Mouse (Mus musculus): ENCODE data around the gene Tecta.
A peak's percentile ranks its signal among the peaks of the same experiment; 100 is the strongest.

Tecta gene

DNA sequence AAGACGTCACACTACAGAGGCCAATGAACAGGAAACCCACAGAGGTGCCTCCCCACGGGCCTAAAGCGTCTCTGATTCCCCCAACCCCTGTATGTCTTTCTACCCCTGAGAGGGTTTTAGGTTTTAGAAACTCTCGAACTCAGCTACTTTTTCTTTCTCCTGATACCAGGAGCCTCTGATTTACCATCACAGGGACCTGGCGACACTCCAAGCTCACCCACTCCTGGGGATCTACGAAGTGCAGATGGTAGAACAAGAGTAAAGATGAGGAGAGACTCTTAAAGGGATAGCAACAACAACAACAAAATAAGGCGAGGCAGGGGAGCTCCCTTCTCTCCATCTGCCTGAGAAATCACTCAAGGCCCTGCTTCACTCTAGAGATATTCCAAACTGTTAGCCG is 12.7 kb downstream of the Tecta start:
- DNase-seq (ENCODE audit: low read depth), result no peak

DNA sequence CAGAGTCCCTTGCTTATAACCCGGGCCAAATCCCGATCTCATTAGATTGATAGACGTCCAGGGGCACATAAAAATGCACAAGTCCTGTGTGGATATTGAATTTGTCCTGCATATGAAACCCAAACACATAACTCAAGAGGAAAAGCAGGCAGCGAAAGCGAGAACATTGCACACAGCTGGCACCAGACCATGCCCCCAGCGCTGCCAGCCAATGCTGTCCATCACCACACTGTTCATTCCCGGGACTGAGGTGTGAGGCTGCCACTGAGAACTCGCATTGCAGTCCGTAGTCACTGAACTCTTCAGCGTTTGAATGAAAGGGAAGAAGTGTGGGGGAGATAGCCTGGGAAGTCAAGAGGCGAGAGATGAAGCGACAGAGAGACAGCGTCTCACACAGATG is 14.1 kb downstream of the Tecta start:
- no peak for DNase-seq (ENCODE audit: low read depth)

DNA sequence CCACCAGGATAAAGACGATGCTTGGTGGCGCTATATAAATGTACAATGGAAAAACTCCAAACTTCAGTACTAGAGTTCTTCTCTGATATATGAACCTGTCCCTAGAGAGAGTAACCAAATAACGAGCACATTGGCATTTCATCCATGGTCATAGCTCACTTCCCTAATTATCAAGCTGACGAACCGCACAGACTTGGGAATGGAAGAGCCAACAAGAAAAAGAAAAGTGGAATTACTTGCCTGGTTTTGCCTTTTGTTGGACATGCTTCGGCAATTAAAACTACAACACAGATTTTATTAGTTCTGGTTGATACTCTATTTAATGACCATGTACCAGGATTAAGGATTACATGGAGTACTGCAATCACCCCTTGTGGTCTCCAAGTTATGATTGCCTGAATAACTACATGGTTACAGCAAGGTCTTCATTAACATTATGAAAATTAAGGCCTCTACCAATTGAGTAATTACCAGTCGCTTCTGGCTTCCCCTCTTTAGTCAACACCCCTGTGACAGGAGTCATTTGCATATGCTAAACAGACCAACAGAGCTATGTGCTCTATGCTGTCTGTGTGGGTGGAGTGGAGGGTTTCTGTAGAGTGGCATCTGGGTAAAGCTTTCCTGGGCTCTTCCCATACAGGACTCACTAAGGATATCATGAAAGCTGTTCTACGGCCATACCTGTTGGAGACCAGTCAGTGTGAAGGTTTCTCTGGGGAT is 16.9 kb downstream of the Tecta start:
- no peak for DNase-seq (ENCODE audit: low read depth)

DNA sequence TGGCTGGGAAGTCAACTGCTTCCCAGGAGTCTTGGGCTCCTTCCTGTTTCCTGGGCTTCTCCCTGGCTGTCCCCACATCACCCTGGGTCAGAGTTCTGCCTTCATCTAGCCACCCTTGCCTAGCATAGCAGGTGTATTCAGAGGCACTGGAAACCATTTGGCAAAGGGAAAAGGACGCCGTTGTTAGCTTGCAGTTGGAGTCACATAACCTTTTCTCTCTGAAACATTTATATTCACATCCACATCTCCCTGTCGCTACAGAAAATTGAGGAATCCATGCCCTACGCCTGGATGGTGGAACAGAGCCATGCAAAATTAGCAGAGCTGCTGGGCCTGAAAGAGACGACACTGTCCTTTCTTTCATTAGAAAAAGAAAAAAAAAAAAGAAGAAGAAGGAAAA is 17.7 kb downstream of the Tecta start:
- DNase-seq (ENCODE audit: low read depth), result no peak

DNA sequence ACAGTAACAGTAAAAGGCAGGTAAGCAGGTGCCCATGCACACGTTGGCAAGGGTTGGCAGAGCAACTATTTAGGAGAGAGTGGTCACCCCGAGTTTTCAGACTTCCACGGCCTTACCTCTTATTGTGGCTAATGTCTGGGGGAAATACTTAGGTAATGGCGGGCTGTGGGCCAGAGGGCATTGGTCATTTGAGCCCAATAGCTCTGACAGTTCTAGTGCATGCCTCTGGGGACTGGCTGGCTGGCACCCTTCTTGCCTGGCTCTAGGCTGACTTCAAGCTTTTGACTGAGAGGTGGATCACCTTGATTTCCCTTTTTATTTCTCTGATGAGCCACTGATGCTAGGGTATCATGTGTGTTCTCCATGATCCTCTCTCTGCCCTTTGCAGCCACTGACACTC is 21.7 kb downstream of the Tecta start:
- no peak for DNase-seq (ENCODE audit: low read depth)

DNA sequence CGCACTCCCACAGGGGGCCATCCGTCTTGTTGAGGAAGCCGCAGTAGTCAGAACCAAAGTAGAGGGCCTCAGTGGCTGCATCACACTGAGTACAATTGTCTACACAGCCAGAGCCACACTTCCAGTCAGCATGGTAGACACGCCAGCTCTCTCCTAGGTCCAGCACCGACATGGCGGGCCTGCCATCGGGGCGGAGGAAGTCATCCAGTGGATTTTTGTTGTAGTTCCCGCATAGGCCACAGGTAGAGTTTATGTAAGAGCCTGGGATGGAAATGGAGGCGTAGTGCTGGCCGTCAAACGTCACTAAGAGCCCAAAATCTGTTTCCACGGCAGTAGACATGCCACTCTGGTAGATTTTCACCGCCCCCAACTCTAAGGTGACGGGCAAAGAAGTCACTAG is 22.1 kb downstream of the Tecta start:
- DNase-seq (ENCODE audit: low read depth), result no peak

DNA sequence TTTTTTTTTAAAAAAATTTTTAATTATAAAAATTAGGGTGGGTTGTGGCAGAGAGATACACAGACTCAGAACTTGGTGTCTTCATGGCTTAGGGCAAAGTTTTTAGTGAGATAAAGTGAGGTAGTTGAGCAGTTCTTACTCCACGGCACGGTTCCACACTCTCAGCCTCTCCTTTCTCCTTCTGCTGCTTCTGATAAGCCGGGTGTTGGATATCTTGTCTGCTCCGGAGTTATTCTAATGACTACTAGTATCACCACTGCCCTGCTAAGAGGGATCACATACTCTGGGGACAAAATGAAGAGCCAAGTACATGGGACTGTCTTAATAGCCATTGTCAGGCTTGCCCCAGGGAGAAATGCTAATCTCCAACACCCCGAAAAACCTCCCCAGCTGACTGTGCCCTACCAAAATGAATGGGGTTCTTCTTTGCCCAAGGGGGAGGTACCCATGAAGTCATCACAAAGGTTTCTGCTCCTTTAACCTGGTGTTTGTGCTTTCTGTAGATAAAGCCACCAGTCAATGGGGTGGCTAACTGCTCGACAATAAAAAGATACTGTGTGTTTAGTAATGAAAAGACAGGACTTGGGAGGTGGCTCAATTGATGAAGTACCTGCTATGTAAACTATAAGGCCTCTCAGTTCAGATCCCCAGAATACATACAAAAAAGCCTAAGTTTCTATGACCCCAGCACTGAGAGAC is 27.9 kb downstream of the Tecta start:
- no peak for DNase-seq (ENCODE audit: low read depth)

DNA sequence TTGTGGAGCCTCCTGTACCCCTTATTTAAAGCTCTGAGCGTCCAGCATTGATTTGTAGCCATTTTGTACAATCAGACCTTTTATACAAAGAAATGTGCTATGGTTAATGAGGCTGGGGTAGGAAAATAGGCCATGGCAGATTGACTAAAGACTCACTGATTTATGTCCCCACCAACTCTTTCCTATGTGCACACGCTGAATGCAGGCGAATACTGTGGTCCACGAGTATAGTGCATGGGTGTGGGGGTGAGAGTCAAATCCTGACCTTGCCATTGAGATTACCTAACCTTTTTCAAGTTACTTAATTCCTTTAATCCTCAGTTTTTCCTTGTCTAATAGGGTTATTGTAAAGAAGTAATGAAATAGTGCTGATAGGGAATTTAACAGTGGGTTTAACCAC is 42.1 kb downstream of the Tecta start:
- no peak for DNase-seq (ENCODE audit: low read depth)

DNA sequence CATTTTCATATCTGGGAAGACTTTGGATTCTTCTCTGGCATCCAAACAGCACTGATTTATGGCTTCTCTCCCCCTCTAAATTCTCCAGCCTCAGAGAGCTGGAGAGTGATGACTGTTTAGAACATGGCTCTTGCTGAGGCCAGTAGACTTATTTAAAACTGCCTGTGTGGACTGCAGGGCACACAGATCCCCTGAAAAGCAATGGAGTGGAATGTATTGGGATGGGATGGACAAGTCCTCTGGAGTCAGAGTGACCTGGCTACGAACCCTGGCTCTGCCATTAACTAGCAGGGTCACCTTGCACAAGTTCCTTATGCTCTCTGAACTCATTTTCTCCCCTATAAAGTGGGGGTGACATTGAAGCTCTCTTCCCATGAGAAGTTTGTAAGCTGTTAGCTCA is 44.9 kb downstream of the Tecta start:
- DNase-seq (ENCODE audit: low read depth), result no peak

DNA sequence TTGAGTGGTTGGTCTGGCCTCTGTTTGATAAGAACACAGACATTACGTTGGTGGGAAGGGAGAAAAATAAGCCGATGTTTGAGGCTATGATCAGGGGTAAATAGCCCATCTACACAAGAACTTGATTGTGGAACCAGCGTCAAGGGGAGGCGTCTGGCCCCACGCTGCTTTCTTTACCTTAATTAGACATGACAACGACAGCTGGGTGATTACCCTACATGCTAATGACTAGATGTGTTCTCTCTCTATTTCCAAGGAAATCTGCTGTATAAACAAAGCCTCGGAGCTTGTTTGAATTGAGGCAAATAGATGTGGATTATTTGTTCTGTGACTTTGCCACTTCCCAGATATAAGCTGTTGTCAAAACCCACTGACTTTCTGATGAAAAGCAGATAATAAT is 49.9 kb downstream of the Tecta start:
- no peak for DNase-seq (ENCODE audit: low read depth)

DNA sequence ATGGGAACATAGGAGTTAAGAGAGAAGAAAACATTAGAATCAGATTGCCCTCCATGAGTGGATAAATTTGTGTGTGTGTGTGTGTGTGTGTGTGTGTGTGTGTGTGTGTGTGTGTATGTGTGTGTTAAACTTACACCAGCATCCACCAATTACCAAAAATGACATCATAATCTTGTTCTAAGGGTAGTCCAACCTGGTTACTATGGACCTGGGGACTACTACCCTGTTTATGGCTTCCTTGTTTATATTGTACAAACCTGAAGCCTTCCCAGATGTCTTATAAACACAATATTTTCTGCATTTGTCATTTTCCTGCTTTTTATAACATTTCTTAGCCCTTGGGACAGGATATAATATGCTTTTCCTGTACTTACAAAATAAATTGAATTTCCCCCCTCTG is 53.4 kb downstream of the Tecta start:
- DNase-seq (ENCODE audit: low read depth), result no peak

DNA sequence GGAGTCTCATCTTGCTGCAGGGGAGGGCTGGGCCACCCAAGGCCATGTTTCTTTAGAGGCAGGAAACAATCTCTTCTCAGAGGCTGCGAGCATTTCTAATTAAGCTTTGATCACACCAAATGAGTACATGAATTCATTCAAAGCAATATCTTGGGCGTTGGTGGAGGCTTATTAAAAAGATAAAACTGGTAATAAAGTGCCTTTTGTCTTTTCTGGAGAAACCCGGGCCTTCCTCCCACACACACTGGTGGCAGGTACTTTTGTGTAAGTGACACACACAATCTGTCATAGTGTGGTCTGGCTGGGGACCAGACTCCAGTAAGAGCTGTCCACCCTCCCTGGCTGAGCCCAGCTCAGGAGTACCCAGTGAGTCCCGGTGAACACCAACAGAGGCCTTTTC is 60.6 kb downstream of the Tecta start:
- no peak for DNase-seq (ENCODE audit: low read depth)

DNA sequence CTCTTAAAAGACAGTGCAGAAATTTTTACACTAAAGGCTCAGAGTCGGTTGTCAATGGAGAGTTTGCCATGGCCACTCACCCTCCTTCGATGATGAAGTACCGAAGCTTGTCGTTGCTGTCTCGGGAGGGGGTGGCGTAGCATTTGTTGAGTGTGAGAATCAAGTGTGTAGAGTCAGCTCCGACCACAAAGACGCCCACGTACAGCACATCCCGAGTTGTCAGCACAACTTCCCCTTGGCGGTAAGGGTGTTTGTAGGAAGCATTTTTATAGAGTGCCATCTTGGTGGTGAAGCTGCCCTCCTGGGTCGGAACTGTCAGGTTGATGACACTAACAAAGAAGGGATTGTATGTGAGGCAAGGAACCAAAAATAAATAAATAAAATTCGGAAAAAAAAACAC is 62.7 kb downstream of the Tecta start:
- DNase-seq (ENCODE audit: low read depth), result no peak

DNA sequence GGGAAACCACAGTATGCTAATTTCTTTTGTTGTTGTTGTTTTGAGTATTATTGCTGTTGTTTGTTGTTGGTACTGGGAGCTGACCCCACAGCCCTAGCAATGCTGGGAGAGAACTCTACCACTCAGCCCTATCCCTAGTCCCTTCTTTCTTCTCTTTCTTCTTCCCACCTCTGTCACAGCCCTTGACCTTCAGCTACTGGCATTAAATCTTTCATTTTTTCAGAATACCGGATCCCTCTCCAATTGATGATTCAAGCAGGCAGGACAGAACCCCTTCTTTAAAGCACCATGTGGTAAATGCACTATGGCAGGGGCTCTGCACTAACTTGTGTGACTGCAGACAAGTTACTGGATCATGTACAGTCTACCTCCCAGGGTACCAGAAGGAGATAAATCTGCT is 63.2 kb downstream of the Tecta start:
- no peak for DNase-seq (ENCODE audit: low read depth)

DNA sequence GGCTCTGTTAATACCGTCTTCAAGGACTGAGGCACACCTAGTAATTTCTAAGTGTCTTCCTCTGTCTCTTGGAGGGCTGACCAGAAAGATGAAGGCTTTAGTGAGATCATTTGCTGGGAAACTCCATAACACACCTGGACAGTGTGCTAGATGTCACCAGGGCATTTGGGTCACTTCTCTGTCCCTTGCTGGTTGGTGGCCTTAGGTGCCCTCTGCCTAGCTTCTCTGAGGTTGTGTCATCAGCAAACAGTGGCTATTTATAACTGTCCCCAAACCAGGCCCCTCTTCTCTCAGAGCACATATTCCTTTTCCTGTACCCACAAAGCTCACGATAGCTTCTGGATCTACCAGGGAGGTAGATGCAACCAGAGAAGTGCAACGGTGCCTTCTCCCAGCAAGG is 64.8 kb downstream of the Tecta start:
- DNase-seq (ENCODE audit: low read depth), result no peak

DNA sequence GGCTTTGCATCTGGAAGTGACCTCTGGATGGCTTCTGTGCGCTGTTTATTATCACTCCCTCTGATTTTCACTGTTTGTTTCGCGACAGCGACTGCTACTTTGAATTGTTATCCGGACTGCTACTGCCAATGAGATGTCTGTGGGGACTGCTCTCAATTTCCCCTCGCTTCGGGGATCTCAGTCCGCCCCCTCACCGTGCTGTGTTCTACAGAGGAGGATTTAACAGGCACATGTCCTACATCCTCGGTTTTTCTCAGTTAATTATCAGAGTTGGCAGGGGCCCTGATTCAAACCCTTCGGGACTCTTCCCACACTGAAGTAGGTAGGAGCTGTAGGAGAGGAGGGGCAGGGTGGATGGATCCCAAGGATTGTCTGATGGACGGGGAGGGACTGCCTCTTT is 67.0 kb downstream of the Tecta start:
- no peak for DNase-seq (ENCODE audit: low read depth)

DNA sequence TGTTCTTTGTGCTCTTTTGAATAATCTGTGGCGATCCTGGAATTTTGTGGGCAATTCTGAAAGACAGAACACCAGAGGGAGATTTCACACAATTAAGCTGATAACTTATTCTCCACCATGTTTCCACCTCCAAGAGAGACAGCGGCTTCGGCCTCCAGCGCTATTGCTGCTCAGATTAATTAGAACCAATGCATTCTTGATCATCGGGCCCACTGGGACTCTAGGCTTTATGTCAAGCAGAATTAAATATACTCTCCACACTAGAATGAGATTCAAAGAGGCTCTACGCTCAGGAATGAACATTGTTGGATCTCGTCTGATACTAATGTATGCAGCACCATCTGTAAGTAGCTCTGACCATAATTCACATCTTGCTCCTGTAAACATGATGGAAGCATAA is 68.4 kb downstream of the Tecta start:
- no peak for DNase-seq (ENCODE audit: low read depth)

DNA sequence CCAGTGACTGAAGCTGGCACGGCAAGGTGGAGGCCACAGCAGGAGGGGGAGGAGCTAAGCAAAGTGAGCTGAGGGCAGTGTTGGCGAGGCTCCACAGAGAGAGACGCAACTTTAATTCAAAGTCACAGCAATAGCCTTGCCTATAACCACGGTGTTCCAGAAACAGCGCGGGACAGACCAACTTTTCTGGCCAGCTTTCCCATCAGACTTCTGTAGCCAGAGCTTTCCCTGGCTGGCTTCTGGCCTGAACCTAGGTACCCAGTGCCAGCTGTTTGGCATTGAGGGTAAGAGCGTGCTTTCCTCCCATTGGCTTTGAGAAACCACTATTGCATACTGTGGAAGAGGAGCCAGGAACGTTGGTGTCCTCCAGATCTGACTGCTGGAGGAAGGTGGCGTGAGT is 70.0 kb downstream of the Tecta start:
- no peak for DNase-seq (ENCODE audit: low read depth)

DNA sequence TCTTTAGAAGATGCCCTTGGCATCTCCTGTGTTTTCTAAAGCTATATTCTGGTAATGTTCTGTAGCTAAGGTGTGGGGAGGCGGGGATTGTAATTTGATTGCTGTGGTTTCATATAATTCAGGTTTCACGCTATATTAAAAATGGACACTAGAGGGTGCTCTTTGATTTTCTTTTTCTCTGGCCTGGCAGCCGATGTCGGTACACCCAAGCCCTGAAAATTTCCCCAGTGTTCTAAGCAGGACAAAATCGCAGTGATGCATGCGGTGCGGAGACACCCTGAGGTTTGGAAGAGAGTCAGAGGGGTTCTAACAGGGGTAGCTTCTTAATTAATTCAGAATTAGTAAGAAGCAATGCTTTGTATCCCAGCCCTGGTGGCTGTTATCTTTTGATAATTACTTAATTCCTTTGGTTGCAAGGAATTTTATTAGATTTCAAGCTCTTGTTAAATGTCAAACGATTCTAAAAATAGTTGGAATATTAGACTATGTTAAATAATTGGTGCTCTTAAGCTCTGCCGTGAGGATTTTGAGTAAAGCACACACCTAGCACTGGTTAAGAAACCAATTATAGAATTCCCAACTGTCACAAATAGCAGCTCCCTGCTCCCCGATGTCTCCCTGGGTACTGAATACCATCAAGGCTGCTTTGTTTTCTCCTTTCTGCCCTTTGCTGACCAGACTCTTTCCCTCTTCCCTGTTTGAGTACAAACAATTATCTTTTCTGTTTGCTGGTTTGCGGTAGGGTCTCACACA is 72.9 kb downstream of the Tecta start:
- DNase-seq (ENCODE audit: low read depth), result peak; percentile 67

DNA sequence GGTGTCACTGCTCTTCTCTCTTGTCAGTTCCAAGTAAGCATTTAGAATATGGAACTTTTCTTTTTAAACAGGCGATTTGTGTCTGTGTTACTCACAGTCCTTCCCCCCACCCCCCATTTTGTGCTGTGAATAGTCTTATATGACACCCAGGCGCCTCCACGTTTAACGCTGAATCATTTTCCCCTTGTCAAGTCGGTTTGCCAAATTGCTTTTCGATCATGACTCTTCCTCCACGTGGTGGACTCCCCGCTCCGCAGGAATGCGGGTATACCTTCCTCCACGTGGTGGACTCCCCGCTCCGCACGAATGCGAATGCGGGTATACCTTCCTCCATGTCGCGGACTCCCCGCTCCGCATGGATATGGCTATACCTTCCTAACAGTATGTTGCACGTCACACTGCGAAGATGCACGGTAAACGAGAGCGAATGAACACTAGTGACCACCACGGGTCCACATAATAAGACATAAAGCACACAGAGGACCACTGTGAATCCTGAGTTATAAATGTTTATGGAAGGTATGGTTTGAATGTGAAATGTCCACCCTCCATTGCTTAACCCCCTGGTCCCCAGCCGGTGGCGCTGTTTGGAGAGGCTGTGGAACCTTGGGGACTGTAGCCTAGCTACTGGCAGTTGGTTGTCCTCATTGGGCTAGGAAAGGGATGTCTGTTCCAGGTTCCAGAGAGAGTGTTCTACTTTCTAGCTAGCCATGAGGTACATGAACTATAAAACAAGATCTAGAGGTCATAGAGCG is 74.9 kb downstream of the Tecta start:
- no peak for DNase-seq (ENCODE audit: low read depth)

DNA sequence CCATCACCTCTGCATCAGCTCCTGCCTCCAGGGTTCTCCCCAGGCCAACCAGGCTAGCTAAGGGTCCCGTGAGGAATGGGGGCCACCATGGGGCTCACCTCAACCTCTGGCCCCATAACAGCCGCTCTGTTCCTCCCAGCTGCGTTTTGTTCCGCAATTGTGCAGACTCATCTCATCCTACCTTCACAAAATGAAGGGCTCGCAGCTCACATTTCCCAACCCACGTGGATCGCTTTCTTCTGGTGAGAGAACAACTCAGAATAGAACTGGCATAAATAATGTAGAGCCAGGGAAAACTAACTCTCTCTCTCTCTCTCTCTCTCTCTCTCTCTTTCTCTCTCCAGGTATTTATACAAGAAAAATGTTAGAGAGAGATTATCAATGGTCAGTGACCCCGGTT is 76.5 kb downstream of the Tecta start:
- DNase-seq (ENCODE audit: low read depth), result no peak

DNA sequence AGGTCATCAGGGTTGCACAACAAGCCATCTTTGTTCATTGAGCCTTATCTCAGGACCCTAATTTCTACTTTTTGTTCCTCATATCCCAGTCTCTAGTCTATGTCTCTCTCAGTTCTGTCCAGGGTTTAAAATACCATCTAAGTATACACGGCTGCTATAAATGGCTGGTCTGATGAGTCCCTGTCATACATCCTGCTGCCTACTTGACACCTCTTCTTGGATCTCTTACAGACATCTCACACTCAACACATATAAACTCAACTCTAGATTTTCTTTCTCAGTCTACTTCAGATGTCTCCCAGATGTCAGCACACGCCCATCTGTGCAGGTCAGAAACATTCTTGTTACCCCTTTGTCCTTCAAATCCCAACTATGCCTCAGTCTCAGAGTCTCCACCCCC is 78.3 kb downstream of the Tecta start:
- no peak for DNase-seq (ENCODE audit: low read depth)

DNA sequence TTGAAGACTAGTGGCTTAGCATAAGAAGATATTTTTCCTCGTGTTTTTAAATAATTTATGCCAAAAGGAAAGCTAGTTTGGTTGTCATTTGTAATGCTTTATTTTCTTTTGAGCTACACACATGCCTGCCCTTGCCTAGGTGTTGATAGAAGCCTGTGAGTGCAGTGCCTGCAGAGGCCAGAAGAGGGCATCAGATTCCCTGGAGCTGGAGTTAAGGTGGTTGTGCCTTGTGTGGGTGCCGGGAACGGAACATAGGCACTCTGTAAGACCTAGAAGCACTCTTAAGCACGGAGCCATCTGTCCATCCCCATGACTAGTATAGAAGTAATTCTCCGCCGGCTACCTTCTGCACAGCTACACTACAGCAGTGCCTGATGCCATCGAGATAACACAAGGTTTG is 79.1 kb downstream of the Tecta start:
- no peak for DNase-seq (ENCODE audit: low read depth)
